Comparison of ENCODE assay signal across 8 mouse cellular contexts in genomic region chr7:118490666-118491430, GRCm38 (mm10). TPM values are rescaled to one million over a fixed set of nuclear protein-coding genes. Genes with fewer than 3 reads are reported as not detected.
DNase-seq lines count a peak whose midpoint lies in the region; ATAC-seq and TF ChIP-seq lines count a peak whose summit lies in the region.

No protein-coding gene starts in this region.

- H3K4me2 ChIP-seq in kidney, embryonic 14.5 days (replicated peaks; ENCODE audit: low read depth, low read length), result peak overlapping the region; percentile 84
- peak overlapping the region; percentile 79 for H3K4me2 ChIP-seq in forebrain, embryonic 14.5 days (ENCODE audit: low read length)
- peak overlapping the region; percentile 68 for H3K4me2 ChIP-seq in hindbrain, embryonic 14.5 days (replicated peaks)
- H3K4me2 ChIP-seq in neural tube, embryonic 15.5 days, result peak overlapping the region; percentile 69

- peak overlapping the region; percentile 86; the same call in 1 of the 2 replicates for H3K27ac ChIP-seq in kidney, embryonic 14.5 days (ENCODE audit: low read depth, low read length)
- no peak overlapping the region for H3K27ac ChIP-seq in forebrain, embryonic 14.5 days (ENCODE audit: low read depth, low read length)
- peak overlapping the region; percentile 54; the same call in 1 of the 2 replicates for H3K27ac ChIP-seq in hindbrain, embryonic 14.5 days
- H3K27ac ChIP-seq in neural tube, embryonic 15.5 days (replicated peaks), result peak overlapping the region; percentile 29; the same call in 1 of the 2 replicates

- TF ChIP-seq CTCF in lung, adult 2 months (IDR thresholded peaks at IDR 0.05; ENCODE audit: insufficient read depth, low read length), result peak; percentile 15; the same call in 1 of the 2 replicates

- WGBS in kidney, embryonic 14.5 days, result 3% methylated on average over 58 of the region's 67 CpGs
- WGBS in forebrain, embryonic 14.5 days, result 3% methylated on average over 67 of the region's 67 CpGs
- WGBS in hindbrain, embryonic 14.5 days, result 4% methylated on average over 67 of the region's 67 CpGs
- WGBS in lung, adult 2 months, result 8% methylated on average over 67 of the region's 67 CpGs
- 3% methylated on average over 63 of the region's 67 CpGs for WGBS in neural tube, embryonic 15.5 days

- H3K4me1 ChIP-seq in kidney, embryonic 14.5 days (ENCODE audit: control insufficient read depth, insufficient read depth, low read length), result peaks cover 20% of the 10 kb centered on the region; the same call in 1 of the 2 replicates
- no peaks in the 10 kb centered on the region for H3K4me1 ChIP-seq in forebrain, embryonic 14.5 days (ENCODE audit: control insufficient read depth, insufficient read depth, low read length)
- peaks cover 6% of the 10 kb centered on the region; the same call in 1 of the 2 replicates for H3K4me1 ChIP-seq in hindbrain, embryonic 14.5 days (replicated peaks; ENCODE audit: control insufficient read depth, insufficient read depth, low read length)
- H3K4me1 ChIP-seq in lung, adult 2 months (ENCODE audit: control insufficient read depth, insufficient read depth, low read length), result peaks cover 15% of the 10 kb centered on the region
- H3K4me1 ChIP-seq in neural tube, embryonic 15.5 days, result peaks cover 24% of the 10 kb centered on the region

- peak; percentile 32 for ATAC-seq in kidney, embryonic 14.5 days (ENCODE audit: low FRiP score, low TSS enrichment)
- ATAC-seq in forebrain, embryonic 14.5 days, result peak; percentile 42; the same call in 1 of the 2 replicates
- ATAC-seq in hindbrain, embryonic 14.5 days (ENCODE audit: low FRiP score), result peak; percentile 41
- ATAC-seq in neural tube, embryonic 15.5 days (ENCODE audit: low FRiP score), result peak; percentile 57

- no peaks in the 10 kb centered on the region; the same call in 1 of the 2 replicates for H3K36me3 ChIP-seq in kidney, embryonic 14.5 days (ENCODE audit: control insufficient read depth, insufficient read depth, low read length)
- H3K36me3 ChIP-seq in forebrain, embryonic 14.5 days (ENCODE audit: control insufficient read depth, insufficient read depth, low read length), result no peaks in the 10 kb centered on the region
- H3K36me3 ChIP-seq in hindbrain, embryonic 14.5 days (replicated peaks; ENCODE audit: control insufficient read depth, insufficient read depth), result no peaks in the 10 kb centered on the region
- no peaks in the 10 kb centered on the region for H3K36me3 ChIP-seq in neural tube, embryonic 15.5 days

- DNase-seq in kidney, adult 9 months, result no peak
- DNase-seq in WW6 (ENCODE audit: low read depth, low spot score), result peak; percentile 18
- peak; percentile 31 for DNase-seq in forebrain, embryonic 14.5 days (ENCODE audit: low spot score)
- DNase-seq in hindbrain, embryonic 14.5 days (ENCODE audit: low spot score), result no peak
- DNase-seq in lung, adult 2 months, result peak; percentile 50
- no peak for DNase-seq in cerebellum, adult 11 months

- peaks cover 22% of the 10 kb centered on the region for H3K27me3 ChIP-seq in kidney, embryonic 14.5 days (ENCODE audit: control insufficient read depth, insufficient read depth, low read length)
- H3K27me3 ChIP-seq in forebrain, embryonic 14.5 days (replicated peaks; ENCODE audit: control insufficient read depth, insufficient read depth, low read length), result peaks cover 47% of the 10 kb centered on the region
- peaks cover 54% of the 10 kb centered on the region for H3K27me3 ChIP-seq in hindbrain, embryonic 14.5 days (ENCODE audit: control insufficient read depth, insufficient read depth, low read length)
- peaks cover 56% of the 10 kb centered on the region for H3K27me3 ChIP-seq in neural tube, embryonic 15.5 days (replicated peaks)

- H3K4me3 ChIP-seq in kidney, embryonic 14.5 days (ENCODE audit: low read length), result peak overlapping the region; percentile 75
- peak overlapping the region; percentile 45 for H3K4me3 ChIP-seq in forebrain, embryonic 14.5 days (ENCODE audit: low read depth, low read length)
- peak overlapping the region; percentile 46 for H3K4me3 ChIP-seq in hindbrain, embryonic 14.5 days (replicated peaks; ENCODE audit: low read length)
- H3K4me3 ChIP-seq in lung, adult 2 months (replicated peaks; ENCODE audit: extremely low read depth, low read depth, low read length), result peak overlapping the region; percentile 93
- peak overlapping the region; percentile 46 for H3K4me3 ChIP-seq in neural tube, embryonic 15.5 days (replicated peaks)

- peak overlapping the region; percentile 87 for H3K9ac ChIP-seq in kidney, embryonic 14.5 days (ENCODE audit: low read depth, low read length)
- peak overlapping the region; percentile 76 for H3K9ac ChIP-seq in forebrain, embryonic 14.5 days (ENCODE audit: low read length)
- peak overlapping the region; percentile 67 for H3K9ac ChIP-seq in hindbrain, embryonic 14.5 days
- H3K9ac ChIP-seq in neural tube, embryonic 15.5 days (replicated peaks), result peak overlapping the region; percentile 48

- H3K9me3 ChIP-seq in kidney, embryonic 14.5 days (ENCODE audit: control insufficient read depth, low read length), result no peaks in the 10 kb centered on the region
- H3K9me3 ChIP-seq in forebrain, embryonic 14.5 days (replicated peaks; ENCODE audit: control insufficient read depth, low read length), result no peaks in the 10 kb centered on the region
- no peaks in the 10 kb centered on the region for H3K9me3 ChIP-seq in hindbrain, embryonic 14.5 days (ENCODE audit: control insufficient read depth, low read length)
- H3K9me3 ChIP-seq in neural tube, embryonic 15.5 days (replicated peaks), result no peaks in the 10 kb centered on the region

- TF ChIP-seq POLR2A in lung, adult 2 months (IDR thresholded peaks at IDR 0.05; ENCODE audit: borderline replicate concordance, extremely low read depth, low read depth, low read length), result no peak

RNA-seq across cellular contexts. Expression of gene Itpripl2, which starts 0.9 kb away (rescaled TPM):
- 2.5 and 3.1 TPM in 2 replicates for polyA plus RNA-seq in kidney, embryonic 14.5 days (2014; fragmentation: Nextera tagmentation; extraction: Ambion mirVana)
- polyA plus RNA-seq in forebrain, embryonic 14.5 days (2014; fragmentation: Nextera tagmentation; extraction: Ambion mirVana), result 0.40 and 0.51 TPM in 2 replicates
- 0.56 and 0.84 TPM in 2 replicates for polyA plus RNA-seq in hindbrain, embryonic 14.5 days (2014; fragmentation: Nextera tagmentation; extraction: Ambion mirVana)
- 60.9 and 84.2 TPM in 2 replicates for polyA plus RNA-seq in lung, adult 2 months (2012; rRNA removed)
- 1.2 and 1.5 TPM in 2 replicates for polyA plus RNA-seq in neural tube, embryonic 15.5 days (2015; fragmentation: Nextera tagmentation; extraction: Ambion mirVana)

RNA-seq across cellular contexts. Expression of gene Coq7, which starts 42.3 kb away (rescaled TPM):
- 158 and 169 TPM in 2 replicates for polyA plus RNA-seq in kidney, embryonic 14.5 days (2014; fragmentation: Nextera tagmentation; extraction: Ambion mirVana)
- 90.1 and 114 TPM in 2 replicates for polyA plus RNA-seq in forebrain, embryonic 14.5 days (2014; fragmentation: Nextera tagmentation; extraction: Ambion mirVana)
- polyA plus RNA-seq in hindbrain, embryonic 14.5 days (2014; fragmentation: Nextera tagmentation; extraction: Ambion mirVana), result 102 and 113 TPM in 2 replicates
- 29.2 and 41.4 TPM in 2 replicates for polyA plus RNA-seq in lung, adult 2 months (2012; rRNA removed)
- 107 and 113 TPM in 2 replicates for polyA plus RNA-seq in neural tube, embryonic 15.5 days (2015; fragmentation: Nextera tagmentation; extraction: Ambion mirVana)

RNA-seq across cellular contexts. Expression of gene Syt17, which starts 42.8 kb away (rescaled TPM):
- polyA plus RNA-seq in kidney, embryonic 14.5 days (2014; fragmentation: Nextera tagmentation; extraction: Ambion mirVana), result 6.2 and 11.4 TPM in 2 replicates
- 5.0 and 6.2 TPM in 2 replicates for polyA plus RNA-seq in forebrain, embryonic 14.5 days (2014; fragmentation: Nextera tagmentation; extraction: Ambion mirVana)
- 18.6 and 22.3 TPM in 2 replicates for polyA plus RNA-seq in hindbrain, embryonic 14.5 days (2014; fragmentation: Nextera tagmentation; extraction: Ambion mirVana)
- polyA plus RNA-seq in lung, adult 2 months (2012; rRNA removed), result 5.0 and 6.8 TPM in 2 replicates
- polyA plus RNA-seq in neural tube, embryonic 15.5 days (2015; fragmentation: Nextera tagmentation; extraction: Ambion mirVana), result 23.7 and 24.3 TPM in 2 replicates

Comparison
In these comparisons a context has a peak if more than half of its experiments do, and no peak if none do; other contexts are left out.
1. DNase-seq: peak in WW6 (single experiment), forebrain, embryonic 14.5 days (single experiment) and lung, adult 2 months (single experiment); none in kidney, adult 9 months (single experiment), hindbrain, embryonic 14.5 days (single experiment) and cerebellum, adult 11 months (single experiment).
2. RNA of gene Itpripl2, which starts 0.9 kb away (polyA plus RNA-seq): 60.9 to 84.2 TPM in lung, adult 2 months; 2.5 to 3.1 TPM in kidney, embryonic 14.5 days, 1.2 to 1.5 TPM in neural tube, embryonic 15.5 days, 0.56 to 0.84 TPM in hindbrain, embryonic 14.5 days and 0.40 to 0.51 TPM in forebrain, embryonic 14.5 days; every median in the first group is over 10 times any median in the second.
3. Peak in every context shown above with its lines, with median percentiles within 50 percentile points of each other: ATAC-seq, H3K4me2 ChIP-seq, H3K4me3 ChIP-seq and H3K9ac ChIP-seq.